Mouse (Mus musculus) thymus, adult 18-20 months (tissue): Measurements from ENCODE around the gene Adgrg3.
"Not testable (repeated sequence)": the region's sequence is repeated elsewhere in the genome, so short reads cannot be mapped to it uniquely, and the experiment has no call there.

Experiments used
- DNase-seq, 2 experiments: peaks; one replicate each; pipeline ENCODE4 v3.0.0; 2022; ENCODE audit warnings: mixed read lengths in 2 of 2

Gene Adgrg3

GRCm38 (mm10) chr8:95028391-95028790, 10.9 kb downstream of the Adgrg3 start:
- not testable (repeated sequence) for DNase-seq

- DNase-seq: no peak
Measured at GRCm38 (mm10) chr8:95037106-95037925, 19.8 kb downstream of the Adgrg3 start.

- DNase-seq: no peak
Measured at GRCm38 (mm10) chr8:95041883-95042784, 24.6 kb downstream of the Adgrg3 start.

GRCm38 (mm10) chr8:95044811-95045210, 27.3 kb downstream of the Adgrg3 start:
- no peak for DNase-seq

- no peak for DNase-seq
Measured at GRCm38 (mm10) chr8:95046982-95047381, 29.5 kb downstream of the Adgrg3 start.

- no peak for DNase-seq
Measured at GRCm38 (mm10) chr8:95047884-95048680, 30.6 kb downstream of the Adgrg3 start.

GRCm38 (mm10) chr8:95049636-95050035, 32.1 kb downstream of the Adgrg3 start:
- no peak for DNase-seq

- no peak for DNase-seq
Measured at GRCm38 (mm10) chr8:95054438-95054837, 36.9 kb downstream of the Adgrg3 start.

GRCm38 (mm10) chr8:95054927-95055510, 37.5 kb downstream of the Adgrg3 start, which contains the start of gene Drc7:
Gene Drc7, plus strand, starts transcription at chr8:95055103.
- DNase-seq: no peak

GRCm38 (mm10) chr8:95056414-95056813, 38.9 kb downstream of the Adgrg3 start:
- DNase-seq: no peak

GRCm38 (mm10) chr8:95058661-95059060, 41.2 kb downstream of the Adgrg3 start:
- DNase-seq: no peak

- DNase-seq: no peak
Measured at GRCm38 (mm10) chr8:95059812-95060533, 42.5 kb downstream of the Adgrg3 start.

- DNase-seq: no peak
Measured at GRCm38 (mm10) chr8:95064531-95064930, 47.0 kb downstream of the Adgrg3 start.

GRCm38 (mm10) chr8:95067582-95067981, 50.1 kb downstream of the Adgrg3 start:
- peak in 1 of 2 experiments; percentile 46 for DNase-seq

GRCm38 (mm10) chr8:95075504-95075903, 58.0 kb downstream of the Adgrg3 start:
- no peak for DNase-seq

- DNase-seq: no peak
Measured at GRCm38 (mm10) chr8:95076151-95076550, 58.7 kb downstream of the Adgrg3 start.

- DNase-seq: no peak
Measured at GRCm38 (mm10) chr8:95078055-95078454, 60.6 kb downstream of the Adgrg3 start.

GRCm38 (mm10) chr8:95079305-95079704, 61.8 kb downstream of the Adgrg3 start:
- no peak for DNase-seq

- DNase-seq: peak; percentile 98 to 100
Measured at GRCm38 (mm10) chr8:95080381-95081341, 63.2 kb downstream of the Adgrg3 start, which contains the start of gene Katnb1. Gene Katnb1, plus strand, starts transcription at chr8:95081186.

- peak in 1 of 2 experiments; percentile 24 for DNase-seq
Measured at GRCm38 (mm10) chr8:95081650-95082049, 64.2 kb downstream of the Adgrg3 start.
